Mouse (Mus musculus) hindbrain, embryonic 10.5 days (tissue): Measurements from ENCODE around the gene Cspg5. TPM values are rescaled to one million over a fixed set of nuclear protein-coding genes. Genes with fewer than 3 reads are reported as not detected.

Experiments
- DNase-seq: peaks from one replicate; pipeline ENCODE4 v3.0.0-alpha.2; 2017; ENCODE audit warnings: low spot score
- H3K27ac ChIP-seq: fragments of 300-500 bp; sonication (generic); 2 replicates; pipeline ENCODE4 v1.5.1; 2016; ENCODE audit warnings: mild to moderate bottlenecking, moderate library complexity
- H3K27me3 ChIP-seq: fragments of 300-500 bp; sonication (generic); 2 replicates; pipeline ENCODE4 v1.6.1; 2016; ENCODE audit warnings: mild to moderate bottlenecking; ENCODE audit not compliant: poor library complexity, insufficient read depth, severe bottlenecking
- H3K36me3 ChIP-seq: fragments of 300-500 bp; sonication (generic); 2 replicates; pipeline ENCODE4 v1.6.1; 2016; ENCODE audit warnings: mild to moderate bottlenecking, moderate library complexity
- H3K4me1 ChIP-seq: fragments of 300-500 bp; sonication (generic); replicated peaks from 2 replicates; pipeline ENCODE4 v1.6.1; 2016; ENCODE audit warnings: mild to moderate bottlenecking
- H3K4me3 ChIP-seq: fragments of 300-500 bp; sonication (generic); 2 replicates; pipeline ENCODE4 v1.5.1; 2016; ENCODE audit warnings: mild to moderate bottlenecking, moderate library complexity
- H3K9me3 ChIP-seq: fragments of 300-500 bp; sonication (generic); 2 replicates; pipeline ENCODE4 v1.6.1; 2016; ENCODE audit warnings: mild to moderate bottlenecking, moderate library complexity
- WGBS: fragments of 180-500 bp; shearing (Covaris S2); methylation state at CpG from one replicate; pipeline ENCODE4 v1.1.7; 2016; 5-methylcytosine and 5-hydroxymethylcytosine counted together
- polyA plus RNA-seq: library from polyadenylated mRNA; unstranded; fragments of >200 nt; fragmentation: Nextera tagmentation; extraction: Ambion mirVana; gene quantifications from 2 replicates; pipeline ENCODE4 v1.2.1, GENCODE M21; 2016

Cspg5 gene
- polyA plus RNA-seq, result 7.0 and 15.1 TPM in 2 replicates

- H3K4me3 ChIP-seq, result peak within 1 kb of the TSS; percentile 78
- 88% methylated on average over 7 of the region's 7 CpGs for WGBS
- no peaks in the 10 kb centered on the region for H3K9me3 ChIP-seq
- peaks cover 32% of the 10 kb centered on the region for H3K4me1 ChIP-seq
- no peak within 1 kb of the TSS; the same call in 1 of the 2 replicates for H3K27ac ChIP-seq
- H3K27me3 ChIP-seq, result peaks cover 52% of the 10 kb centered on the region
- no peak for DNase-seq
- peaks cover 50% of the 10 kb centered on the region for H3K36me3 ChIP-seq
Measured at GRCm38 (mm10) chr9:110243221-110243833, at the start of gene Cspg5. Gene Cspg5 (plus strand): TSS chr9:110243783.

GRCm38 (mm10) chr9:110199870-110200269 lies 43.7 kb upstream of the Cspg5 start:
- H3K9me3 ChIP-seq, result no peaks in the 10 kb centered on the region
- peaks cover 2% of the 10 kb centered on the region for H3K4me1 ChIP-seq
- H3K4me3 ChIP-seq, result no peak overlapping the region
- peaks cover 100% of the 10 kb centered on the region for H3K36me3 ChIP-seq
- no peak overlapping the region for H3K27ac ChIP-seq
- H3K27me3 ChIP-seq, result no peaks in the 10 kb centered on the region
- no peak for DNase-seq
- WGBS, result 92% methylated on average over 2 of the region's 2 CpGs

GRCm38 (mm10) chr9:110205526-110206404 lies 37.8 kb upstream of the Cspg5 start:
- DNase-seq, result peak; percentile 68
- H3K4me1 ChIP-seq, result peaks cover 22% of the 10 kb centered on the region
- 24% methylated on average over 15 of the region's 15 CpGs for WGBS
- no peak overlapping the region for H3K4me3 ChIP-seq
- peak overlapping the region; percentile 79 for H3K27ac ChIP-seq
- H3K9me3 ChIP-seq, result no peaks in the 10 kb centered on the region
- peaks cover 100% of the 10 kb centered on the region for H3K36me3 ChIP-seq
- H3K27me3 ChIP-seq, result no peaks in the 10 kb centered on the region

GRCm38 (mm10) chr9:110206437-110206836 lies 37.1 kb upstream of the Cspg5 start:
- WGBS, result 68% methylated on average over 2 of the region's 2 CpGs
- peaks cover 100% of the 10 kb centered on the region for H3K36me3 ChIP-seq
- H3K4me1 ChIP-seq, result peaks cover 22% of the 10 kb centered on the region
- no peak overlapping the region for H3K27ac ChIP-seq
- DNase-seq, result no peak
- H3K4me3 ChIP-seq, result no peak overlapping the region
- no peaks in the 10 kb centered on the region for H3K9me3 ChIP-seq
- no peaks in the 10 kb centered on the region for H3K27me3 ChIP-seq

- Histone ChIP-seq H3K36me3 (peaks cover 100% of the 10 kb centered on the region), H3K27ac (no peak overlapping the region)
- WGBS, result 72% methylated on average over 7 of the region's 7 CpGs
Measured at GRCm38 (mm10) chr9:110208265-110208664, 35.3 kb upstream of the Cspg5 start.

GRCm38 (mm10) chr9:110208967-110209366 lies 34.6 kb upstream of the Cspg5 start:
- peaks cover 100% of the 10 kb centered on the region for H3K36me3 ChIP-seq
- H3K27me3 ChIP-seq, result no peaks in the 10 kb centered on the region
- no peak overlapping the region for H3K4me3 ChIP-seq
- no peak for DNase-seq
- 95% methylated on average over 3 of the region's 3 CpGs for WGBS
- peaks cover 22% of the 10 kb centered on the region for H3K4me1 ChIP-seq
- no peak overlapping the region for H3K27ac ChIP-seq
- no peaks in the 10 kb centered on the region for H3K9me3 ChIP-seq

More at GRCm38 (mm10) chr9:110208265-110208664, 35.3 kb upstream of the Cspg5 start:
- no peak for DNase-seq
- Histone ChIP-seq H3K4me1 (peaks cover 22% of the 10 kb centered on the region), H3K4me3 (no peak overlapping the region), H3K27me3 (no peaks in the 10 kb centered on the region), H3K9me3 (no peaks in the 10 kb centered on the region)

GRCm38 (mm10) chr9:110224273-110224672 lies 19.3 kb upstream of the Cspg5 start:
- no peaks in the 10 kb centered on the region for H3K9me3 ChIP-seq
- H3K4me1 ChIP-seq, result no peaks in the 10 kb centered on the region
- no peak overlapping the region for H3K27ac ChIP-seq
- no peaks in the 10 kb centered on the region for H3K27me3 ChIP-seq
- DNase-seq, result no peak
- H3K4me3 ChIP-seq, result no peak overlapping the region
- 95% methylated on average over 4 of the region's 4 CpGs for WGBS
- peaks cover 99% of the 10 kb centered on the region for H3K36me3 ChIP-seq

- Histone ChIP-seq H3K36me3 (peaks cover 100% of the 10 kb centered on the region), H3K9me3 (no peaks in the 10 kb centered on the region), H3K27me3 (no peaks in the 10 kb centered on the region), H3K27ac (no peak overlapping the region), H3K4me1 (no peaks in the 10 kb centered on the region), H3K4me3 (no peak overlapping the region)
- no peak for DNase-seq
- WGBS, result 96% methylated on average over 4 of the region's 4 CpGs
Measured at GRCm38 (mm10) chr9:110226191-110226590, 17.4 kb upstream of the Cspg5 start.

GRCm38 (mm10) chr9:110228671-110229070 lies 14.9 kb upstream of the Cspg5 start:
- Histone ChIP-seq H3K4me3 (no peak overlapping the region), H3K9me3 (no peaks in the 10 kb centered on the region), H3K4me1 (no peaks in the 10 kb centered on the region), H3K36me3 (peaks cover 100% of the 10 kb centered on the region), H3K27ac (no peak overlapping the region), H3K27me3 (no peaks in the 10 kb centered on the region)
- 89% methylated on average over 6 of the region's 6 CpGs for WGBS
- DNase-seq, result no peak

GRCm38 (mm10) chr9:110229112-110229511 lies 14.5 kb upstream of the Cspg5 start:
- Histone ChIP-seq H3K4me3 (no peak overlapping the region), H3K36me3 (peaks cover 100% of the 10 kb centered on the region), H3K27ac (no peak overlapping the region), H3K27me3 (no peaks in the 10 kb centered on the region), H3K9me3 (no peaks in the 10 kb centered on the region), H3K4me1 (no peaks in the 10 kb centered on the region)
- WGBS, result 97% methylated on average over 1 of the region's 1 CpGs
- DNase-seq, result no peak

GRCm38 (mm10) chr9:110229566-110230248 lies 13.9 kb upstream of the Cspg5 start:
- no peak overlapping the region for H3K4me3 ChIP-seq
- H3K9me3 ChIP-seq, result no peaks in the 10 kb centered on the region
- WGBS, result 90% methylated on average over 10 of the region's 10 CpGs
- no peak overlapping the region for H3K27ac ChIP-seq
- H3K36me3 ChIP-seq, result peaks cover 100% of the 10 kb centered on the region
- H3K4me1 ChIP-seq, result no peaks in the 10 kb centered on the region
- H3K27me3 ChIP-seq, result no peaks in the 10 kb centered on the region
- no peak for DNase-seq

- no peak overlapping the region for H3K27ac ChIP-seq
- no peak for DNase-seq
- no peaks in the 10 kb centered on the region for H3K9me3 ChIP-seq
- H3K27me3 ChIP-seq, result no peaks in the 10 kb centered on the region
- H3K36me3 ChIP-seq, result peaks cover 100% of the 10 kb centered on the region
- H3K4me3 ChIP-seq, result no peak overlapping the region
- 91% methylated on average over 16 of the region's 16 CpGs for WGBS
- H3K4me1 ChIP-seq, result no peaks in the 10 kb centered on the region
Measured at GRCm38 (mm10) chr9:110230395-110231071, 13.1 kb upstream of the Cspg5 start.
